Mouse (Mus musculus): Measurements from ENCODE around the gene Irgm2.
"Not testable (repeated sequence)": the region's sequence is repeated elsewhere in the genome, so short reads cannot be mapped to it uniquely, and the experiment has no call there.

Gene Irgm2

DNA sequence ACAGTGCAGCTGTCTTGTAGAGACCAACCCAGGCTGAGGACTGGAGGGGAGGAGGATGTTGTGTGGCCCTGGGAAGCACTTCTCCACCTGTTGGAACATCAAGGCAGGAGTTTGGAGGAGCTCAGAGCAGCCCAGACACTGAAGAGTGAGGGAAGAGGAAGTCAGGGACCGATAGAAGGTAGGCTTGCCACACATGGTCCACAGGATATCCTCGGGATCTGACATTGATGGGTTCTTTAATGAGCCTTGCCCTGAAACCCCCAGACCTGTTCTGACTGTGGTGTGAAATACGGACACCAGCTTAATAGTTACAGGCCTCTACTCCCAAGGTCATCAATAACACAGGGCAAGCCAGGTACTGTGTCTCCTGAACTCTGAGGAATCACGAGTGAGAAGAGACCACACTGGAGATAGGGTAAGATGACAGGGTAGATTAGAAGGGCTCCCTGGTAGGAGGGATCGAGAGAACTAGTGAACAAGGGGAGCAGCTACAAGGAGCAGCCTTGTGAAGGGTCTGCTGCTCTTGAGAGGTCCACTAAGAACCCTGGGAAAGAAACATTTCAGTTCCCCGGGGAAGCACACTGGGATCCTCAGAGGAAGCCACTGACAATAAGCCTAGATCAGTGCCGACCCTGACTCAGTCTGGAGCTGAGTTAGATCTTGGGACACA, 14.4 kb downstream of the Irgm2 start:
- DNase-seq (ENCODE audit: low spot score in 2 of 2): no peak

DNA sequence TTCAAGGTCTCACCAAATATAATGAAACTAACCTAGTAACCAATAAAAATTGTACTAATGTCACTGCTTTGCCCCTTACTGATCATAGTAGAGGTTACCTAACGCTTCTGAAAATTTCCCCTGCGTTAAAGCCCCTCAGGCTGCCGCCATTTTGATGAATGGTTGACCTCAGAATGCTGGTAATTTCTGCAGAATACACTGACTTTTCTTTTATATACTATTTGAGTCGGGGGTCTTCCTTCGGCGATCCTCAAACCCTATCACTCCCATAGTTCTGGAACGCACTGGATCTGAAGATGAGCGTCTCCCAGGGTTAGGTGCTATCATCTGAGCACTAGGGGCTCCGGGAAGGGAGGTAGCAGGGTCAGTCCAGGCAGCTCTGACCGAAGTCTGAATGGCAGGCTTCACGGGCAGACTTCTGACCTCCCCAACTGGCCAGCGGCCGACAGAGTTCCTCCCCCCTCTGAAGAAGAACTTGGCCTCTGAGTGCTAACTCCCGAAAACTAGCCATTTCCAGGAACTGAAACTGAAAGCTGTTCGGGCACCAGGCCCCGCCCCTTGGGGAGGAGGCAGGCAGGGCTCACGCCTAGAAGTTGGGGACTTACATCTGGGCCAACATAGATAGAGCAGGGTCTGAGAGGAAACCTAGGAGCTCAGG, 15.1 kb downstream of the Irgm2 start:
- peak; percentile 93 to 95 for DNase-seq (ENCODE audit: low spot score in 2 of 2)

DNA sequence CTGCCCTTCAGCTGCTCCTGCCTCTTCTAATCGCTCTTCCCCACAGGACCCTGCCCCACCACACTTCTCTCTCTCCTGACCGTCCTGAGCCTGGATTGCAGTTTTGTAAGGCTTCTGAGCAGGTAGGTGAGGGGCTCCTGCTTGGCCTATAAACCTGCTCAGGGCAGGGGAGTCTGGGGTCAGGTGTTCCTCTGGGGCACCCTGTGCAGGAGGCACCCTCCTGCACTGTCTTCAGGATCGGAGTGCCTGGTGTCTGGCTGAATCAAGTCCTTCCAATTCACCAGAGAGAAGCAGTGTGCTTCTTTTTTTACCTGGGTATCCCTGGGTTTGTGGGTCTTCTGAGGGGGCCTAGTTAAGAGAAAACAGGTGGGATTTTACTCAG, 15.6 kb downstream of the Irgm2 start:
- DNase-seq (ENCODE audit: low spot score in 2 of 2): not testable (repeated sequence)

DNA sequence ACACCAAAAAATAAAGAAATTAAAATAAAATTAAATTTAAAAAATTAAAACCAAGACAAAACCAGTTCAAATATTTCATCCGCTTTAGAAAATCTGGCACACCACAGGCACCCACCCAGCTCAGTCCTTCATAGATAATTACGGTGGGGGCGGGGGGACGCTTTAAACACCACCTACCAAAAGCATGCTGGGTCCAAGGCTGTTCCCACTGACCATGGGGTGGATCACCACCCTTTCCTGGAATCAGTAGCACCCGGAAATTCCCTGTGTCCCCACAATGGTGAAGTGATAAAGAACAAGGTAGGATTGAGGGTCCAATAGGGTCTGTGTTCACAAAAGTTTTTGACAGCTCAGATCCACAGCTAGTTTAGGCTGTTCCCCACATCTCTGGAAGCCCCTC, 16.4 kb downstream of the Irgm2 start:
- no peak for DNase-seq (ENCODE audit: low spot score in 2 of 2)

DNA sequence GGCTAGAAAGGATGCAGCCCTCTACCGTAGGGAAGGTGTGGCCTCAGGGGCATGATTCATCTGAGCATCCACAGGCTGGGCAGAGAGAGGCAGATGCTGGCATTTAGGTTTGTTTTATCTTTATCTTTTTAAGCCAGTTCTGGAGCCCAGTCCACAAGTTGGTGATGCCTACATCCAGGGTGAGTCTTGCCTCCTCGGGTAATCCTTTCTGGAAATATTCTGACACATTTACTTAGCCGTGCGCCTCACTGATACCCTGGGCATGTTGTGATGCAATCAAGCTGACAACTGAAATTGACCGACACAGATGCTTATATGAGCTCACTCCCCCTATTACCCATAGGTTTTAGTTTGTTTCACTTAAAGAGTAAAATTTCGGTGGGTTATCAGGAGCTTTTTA, 17.4 kb downstream of the Irgm2 start:
- DNase-seq (ENCODE audit: low spot score in 2 of 2): no peak

DNA sequence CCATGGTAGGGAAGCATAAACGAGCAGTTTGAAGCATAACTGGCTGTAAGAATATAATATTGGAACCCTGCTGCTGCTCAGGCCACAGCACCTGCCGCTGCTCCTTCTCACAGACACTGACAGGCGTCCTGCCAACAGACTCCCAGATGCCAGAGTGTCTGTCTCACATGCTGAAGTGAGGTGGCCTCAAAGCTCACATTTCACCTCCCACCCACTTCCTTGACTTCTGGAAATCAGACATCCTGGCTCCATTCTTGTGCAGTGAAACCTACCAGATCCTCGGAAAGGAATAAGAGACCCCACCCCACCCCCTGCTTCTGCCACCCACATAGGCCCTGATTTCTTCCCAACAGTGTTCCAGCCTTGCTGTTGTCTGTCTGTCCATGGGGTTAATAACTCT, 24.3 kb downstream of the Irgm2 start:
- no peak for DNase-seq (ENCODE audit: low spot score in 2 of 2)

DNA sequence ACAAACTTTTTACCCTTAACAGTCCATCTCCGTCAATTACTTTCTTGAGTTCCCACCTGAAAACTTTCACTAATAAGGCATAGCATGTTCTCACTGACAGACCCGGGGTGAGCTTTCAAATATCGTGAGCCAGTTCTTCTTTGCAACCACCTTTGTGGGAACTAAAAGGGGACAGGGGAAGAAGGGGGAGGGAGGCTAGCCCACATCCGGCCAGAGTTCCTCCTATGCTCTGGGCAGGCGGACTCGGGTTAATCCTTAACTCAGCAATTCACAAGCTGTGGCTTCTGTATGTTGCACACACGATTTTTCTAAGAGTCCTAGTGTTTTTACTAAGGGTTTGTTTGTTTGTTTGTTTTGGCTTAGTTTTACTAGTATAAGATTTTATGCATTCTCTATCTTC, 24.9 kb downstream of the Irgm2 start:
- peak; percentile 83 to 85 for DNase-seq (ENCODE audit: low spot score in 2 of 2)

DNA sequence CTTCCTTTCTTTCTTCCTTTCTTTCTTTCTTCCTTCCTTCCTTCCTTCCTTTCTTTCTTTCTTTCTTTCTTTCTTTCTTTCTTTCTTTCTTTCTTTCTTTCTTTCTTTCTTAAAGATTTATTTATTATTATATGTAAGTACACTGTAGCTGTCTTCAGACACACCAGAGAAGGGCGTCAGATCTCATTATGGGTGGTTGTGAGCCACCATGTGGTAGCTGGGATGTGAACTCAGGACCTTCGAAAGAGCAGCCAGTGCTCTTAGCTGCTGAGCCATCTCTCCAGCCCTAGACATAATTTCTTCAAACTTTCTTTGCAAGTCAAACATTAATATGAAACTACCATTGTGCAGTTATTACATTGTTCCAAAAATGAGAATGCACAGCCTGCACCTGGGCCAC, 25.5 kb downstream of the Irgm2 start:
- DNase-seq (ENCODE audit: low spot score in 2 of 2): not testable (repeated sequence)

DNA sequence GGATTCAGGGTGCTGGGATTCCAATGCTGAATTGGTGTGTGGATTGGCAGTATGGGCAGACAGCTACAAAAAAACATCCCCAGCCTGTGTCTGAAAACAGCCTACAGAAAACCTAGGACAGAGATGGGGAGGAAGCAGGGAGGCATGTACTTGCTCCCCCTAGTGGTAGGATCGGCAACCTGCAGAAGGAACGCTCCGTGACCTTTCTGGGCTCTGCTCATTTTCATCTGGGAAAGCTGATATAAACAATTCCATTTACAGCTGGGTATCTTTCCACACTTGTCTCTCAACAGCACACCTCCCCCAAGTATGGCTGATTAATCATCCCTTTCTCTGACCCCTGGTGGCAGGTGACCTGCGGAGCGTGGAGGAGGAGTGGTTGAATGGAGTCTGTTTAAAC, 26.2 kb downstream of the Irgm2 start:
- DNase-seq (ENCODE audit: low spot score in 2 of 2): peak; percentile 55 to 62

DNA sequence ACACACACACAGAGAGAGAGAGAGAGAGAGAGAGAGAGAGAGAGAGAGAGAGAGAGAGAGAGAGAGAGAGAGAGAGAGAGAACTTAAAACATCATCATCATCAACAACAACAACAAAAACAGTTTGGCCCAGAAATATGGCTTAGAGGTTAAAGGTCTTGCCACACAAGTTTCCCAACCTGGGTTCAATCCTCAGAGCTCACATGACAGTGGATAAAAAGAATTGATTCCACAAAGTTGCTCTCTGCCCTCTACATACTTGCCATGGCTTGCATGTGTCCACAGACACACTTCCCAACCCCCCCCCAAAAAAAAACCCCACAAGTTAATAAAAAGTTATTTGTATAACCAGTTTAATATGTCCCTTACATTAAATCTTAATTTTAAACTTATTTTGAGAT, 27.0 kb downstream of the Irgm2 start:
- no peak for DNase-seq (ENCODE audit: low spot score in 2 of 2)

DNA sequence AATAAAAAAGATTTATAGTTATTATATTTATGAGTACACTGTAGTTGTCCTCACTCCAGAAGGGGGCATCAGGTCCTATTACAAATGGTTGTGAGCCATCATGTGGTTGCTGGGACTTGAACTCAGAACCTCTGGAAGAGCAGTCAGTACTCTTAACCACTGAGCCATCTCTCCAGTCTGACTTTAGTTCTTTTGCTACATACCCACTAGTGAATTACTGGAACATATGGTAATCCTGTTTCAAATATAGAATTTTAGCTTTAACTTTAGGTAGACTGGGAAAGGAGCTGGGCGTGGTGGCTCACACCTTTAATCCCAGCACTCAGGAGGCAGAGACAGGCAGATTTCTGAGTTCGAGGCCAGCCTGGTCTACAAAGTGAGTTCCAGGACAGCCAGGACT, 28.6 kb downstream of the Irgm2 start:
- DNase-seq (ENCODE audit: low spot score in 2 of 2): not testable (repeated sequence)

DNA sequence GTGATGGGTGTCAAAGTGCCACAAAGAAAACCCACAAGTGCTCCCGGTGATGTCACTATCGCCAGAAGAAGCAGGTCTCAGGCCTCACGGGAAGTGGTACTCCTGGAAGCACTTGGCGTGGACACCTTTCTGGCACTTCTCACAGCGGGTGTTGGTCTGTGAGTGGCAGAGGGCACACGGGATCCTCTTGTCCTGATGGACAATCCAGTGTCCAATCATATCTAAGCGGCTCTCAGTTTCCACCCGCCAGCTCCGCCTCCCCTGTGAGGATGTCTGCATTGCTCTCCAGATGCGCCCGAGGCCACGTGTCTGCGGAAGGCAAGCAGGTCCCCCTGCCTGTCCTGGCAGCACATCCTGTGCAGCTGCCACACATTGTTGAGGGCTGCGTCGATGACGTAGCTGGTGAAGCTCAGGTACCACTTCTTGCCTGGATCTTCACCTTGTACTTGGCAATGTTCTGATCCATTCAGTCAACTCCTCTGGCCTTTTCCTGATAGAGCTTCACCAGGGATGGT, 31.0 kb downstream of the Irgm2 start:
- DNase-seq (ENCODE audit: low spot score in 2 of 2): no peak

DNA sequence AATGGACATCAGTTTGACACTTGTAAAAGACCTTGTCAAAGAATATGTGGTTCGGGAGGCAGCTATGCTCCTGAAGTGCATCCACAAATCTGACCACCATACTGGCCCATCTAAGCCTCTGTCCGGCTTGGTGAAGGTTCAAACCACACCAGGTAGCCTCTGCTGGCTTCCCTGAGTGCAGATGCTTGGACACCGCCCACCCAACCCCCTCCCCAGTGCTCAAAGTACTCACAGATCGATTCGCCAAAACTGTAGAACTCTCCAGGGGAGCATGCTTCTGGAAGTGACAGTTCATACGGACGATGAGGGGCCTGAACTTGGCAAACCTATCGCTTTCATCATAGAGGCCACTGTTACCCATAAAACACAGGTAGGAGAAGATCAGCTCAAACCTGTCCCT, 31.7 kb downstream of the Irgm2 start:
- no peak for DNase-seq (ENCODE audit: low spot score in 2 of 2)

DNA sequence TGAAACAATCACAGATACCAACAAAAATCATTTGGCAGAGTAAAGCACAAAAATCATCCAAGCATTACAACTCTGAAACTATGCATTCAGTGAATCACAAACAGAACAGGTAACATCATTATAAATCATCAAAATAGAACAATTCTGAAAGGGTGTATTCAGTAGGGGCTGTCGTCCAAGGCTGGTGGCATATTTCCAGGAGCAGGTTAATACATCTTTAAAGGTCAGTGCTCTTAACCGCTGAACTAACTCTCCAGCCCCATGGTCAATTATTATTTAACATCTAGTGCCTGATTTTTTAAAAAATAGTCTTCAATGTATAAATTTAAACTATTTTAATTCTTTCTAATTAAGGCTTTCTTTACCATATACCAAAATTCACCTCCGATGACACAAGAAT, 35.1 kb downstream of the Irgm2 start:
- DNase-seq (ENCODE audit: low spot score in 2 of 2): not testable (repeated sequence)

DNA sequence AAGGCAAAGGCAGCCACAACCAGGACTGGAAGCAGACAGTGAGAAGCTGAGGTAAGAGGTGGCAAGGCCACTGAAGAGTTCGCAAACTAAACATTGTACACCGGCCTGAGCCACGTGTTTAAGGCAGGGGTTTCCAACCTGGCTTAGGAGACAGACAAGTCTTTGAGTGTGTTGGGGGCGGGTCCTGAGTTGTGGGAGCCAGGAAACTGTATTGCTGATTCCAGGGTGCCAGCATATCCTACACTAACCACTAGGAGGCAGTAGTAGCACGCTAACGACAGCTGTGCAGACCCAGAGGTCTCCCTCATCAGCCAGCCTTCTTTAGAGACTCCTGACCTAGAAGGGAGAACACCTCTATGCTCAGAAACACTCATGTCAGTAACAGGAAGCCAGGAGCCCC, 35.7 kb downstream of the Irgm2 start:
- peak in 1 of 2 experiments; percentile 32 for DNase-seq (ENCODE audit: low spot score in 2 of 2)

DNA sequence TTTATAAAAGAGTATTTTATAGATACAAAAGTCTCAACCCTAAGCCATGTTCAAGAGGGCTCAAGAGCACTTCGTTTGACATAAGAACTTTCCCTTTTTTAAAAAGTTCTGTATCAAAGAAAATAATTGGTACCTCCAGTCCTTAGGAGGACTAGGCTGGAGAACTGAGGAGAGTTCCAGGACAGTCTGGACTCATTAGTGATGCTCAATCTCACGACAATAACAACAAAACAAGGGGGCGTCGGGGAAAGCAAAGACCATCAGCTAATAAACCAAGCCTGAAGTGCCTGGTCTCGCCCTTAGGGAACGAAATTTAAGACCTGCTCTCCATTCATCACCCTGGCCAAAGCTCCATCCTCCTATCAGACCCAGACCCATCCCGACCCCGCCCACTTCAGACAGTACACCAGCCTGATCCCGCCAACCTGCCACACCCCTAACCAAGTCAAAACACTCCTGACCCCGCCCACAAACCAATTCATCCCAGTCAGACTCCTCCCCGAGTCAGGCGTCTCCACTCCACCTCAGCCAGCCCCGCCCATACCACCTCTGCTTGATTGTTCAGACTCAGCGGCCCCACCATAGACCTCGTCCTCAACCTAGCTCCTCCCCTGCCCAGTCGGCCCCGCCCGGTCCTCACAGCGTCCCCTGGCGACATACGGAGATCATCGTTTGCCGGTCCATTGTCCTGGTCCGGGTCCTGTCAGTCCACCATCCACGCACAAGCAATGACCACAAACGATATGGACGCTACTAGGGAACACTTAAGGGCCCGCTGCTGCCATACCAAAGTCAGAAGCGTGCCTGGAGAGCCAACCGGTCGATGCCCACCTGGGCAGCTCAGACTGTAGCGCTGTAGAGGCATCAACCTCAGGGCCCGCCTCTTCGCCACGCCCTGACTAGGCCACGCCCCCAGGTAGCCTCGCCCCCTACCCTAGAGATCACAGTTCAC, 39.7 kb downstream of the Irgm2 start:
- DNase-seq (ENCODE audit: low spot score in 2 of 2): peak; percentile 63 to 69

DNA sequence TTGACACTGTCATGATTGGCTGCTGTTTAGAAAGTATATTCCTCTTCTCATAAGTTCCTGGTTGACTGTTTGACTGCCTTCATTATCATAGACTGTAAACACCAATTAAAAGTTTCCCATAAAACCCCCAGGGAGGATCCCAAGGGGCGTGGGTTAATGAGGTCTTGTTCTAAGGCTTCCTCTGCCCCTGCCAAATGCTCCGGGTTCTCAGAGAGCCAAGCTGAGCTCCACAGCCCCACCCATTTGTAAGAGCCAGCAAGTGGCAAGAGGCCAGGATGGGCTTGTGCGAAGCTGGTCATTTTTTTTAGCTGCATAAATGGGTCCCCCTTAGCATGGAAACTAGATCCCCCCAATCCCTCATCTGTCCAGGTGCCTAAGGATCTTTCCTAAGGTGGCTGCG, 47.9 kb downstream of the Irgm2 start:
- no peak for DNase-seq (ENCODE audit: low spot score in 2 of 2)

DNA sequence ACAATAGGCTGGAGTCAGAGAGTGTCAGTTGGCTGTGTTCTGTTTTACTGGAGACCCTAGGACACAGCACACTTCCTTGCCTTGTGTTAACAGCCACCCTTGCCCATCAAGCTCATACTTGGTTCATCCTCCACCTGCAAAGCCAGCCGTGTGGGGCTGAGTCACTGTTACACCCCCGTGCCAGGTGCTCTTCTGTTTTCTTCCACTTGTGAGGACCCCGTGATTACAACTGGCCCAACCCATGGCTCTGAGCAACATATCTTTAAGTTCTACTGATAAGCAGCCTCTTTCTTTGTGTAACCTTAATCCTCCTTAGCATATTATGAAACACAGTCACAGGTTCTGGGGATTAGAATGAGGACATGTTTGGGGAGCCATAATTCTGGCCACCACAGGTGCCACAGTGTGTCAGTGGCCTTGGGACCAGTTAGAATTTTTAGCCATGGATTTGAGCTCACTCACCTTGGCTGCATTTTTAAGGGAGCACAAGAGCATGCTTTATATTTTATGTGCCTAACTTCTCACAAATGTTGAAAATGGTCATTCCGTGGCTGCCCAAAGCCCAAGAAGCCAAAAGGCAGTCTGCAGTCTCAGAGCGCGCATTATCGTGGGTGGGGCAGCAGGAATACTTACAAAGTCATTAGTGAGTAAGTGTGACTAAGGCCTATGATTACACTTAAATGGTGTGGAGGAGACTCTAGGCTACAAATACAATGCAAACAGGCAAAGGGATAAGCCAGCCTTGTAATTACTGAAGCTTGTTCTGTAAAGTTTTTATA, 50.0 kb downstream of the Irgm2 start:
- DNase-seq (ENCODE audit: low spot score in 2 of 2): no peak

DNA sequence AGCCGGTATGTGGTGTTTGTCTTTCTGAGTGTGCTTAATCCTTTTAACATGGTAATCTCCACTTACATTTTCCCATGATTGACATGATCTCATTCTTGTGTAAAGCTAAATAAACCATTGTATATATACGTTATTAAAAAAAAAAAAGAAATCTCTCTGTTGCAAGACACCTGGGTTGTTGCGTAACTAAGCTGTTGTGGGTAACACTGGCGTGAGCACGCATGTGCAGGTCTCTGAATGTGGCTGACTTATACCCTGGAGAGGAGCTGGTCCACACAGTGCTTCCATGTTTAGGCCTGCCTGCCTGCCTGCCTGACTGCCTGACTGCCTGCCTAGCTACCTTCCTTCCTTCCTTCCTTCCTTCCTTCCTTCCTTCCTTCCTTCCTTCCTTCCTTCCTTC, 51.1 kb downstream of the Irgm2 start:
- no peak for DNase-seq (ENCODE audit: low spot score in 2 of 2)

DNA sequence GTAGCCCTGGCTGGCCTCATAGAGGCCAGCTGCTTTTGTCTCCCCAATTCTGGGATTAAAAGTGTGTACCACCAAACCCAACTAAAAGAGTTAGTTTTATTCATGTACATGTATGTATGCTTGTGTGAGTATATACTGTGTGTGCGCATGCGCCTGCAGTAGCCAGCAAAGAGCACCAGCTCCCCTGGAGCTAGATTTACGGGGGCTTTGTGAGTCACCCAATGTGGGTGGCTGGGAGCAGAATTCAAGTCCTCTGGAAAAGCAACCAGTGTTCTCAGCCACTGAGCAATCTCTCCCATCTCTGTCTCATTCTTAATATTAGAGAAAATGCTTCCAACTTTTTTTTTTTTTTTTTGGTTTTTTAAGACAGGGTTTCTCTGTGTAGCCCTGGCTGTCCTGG, 55.0 kb downstream of the Irgm2 start:
- no peak for DNase-seq (ENCODE audit: low spot score in 2 of 2)

DNA sequence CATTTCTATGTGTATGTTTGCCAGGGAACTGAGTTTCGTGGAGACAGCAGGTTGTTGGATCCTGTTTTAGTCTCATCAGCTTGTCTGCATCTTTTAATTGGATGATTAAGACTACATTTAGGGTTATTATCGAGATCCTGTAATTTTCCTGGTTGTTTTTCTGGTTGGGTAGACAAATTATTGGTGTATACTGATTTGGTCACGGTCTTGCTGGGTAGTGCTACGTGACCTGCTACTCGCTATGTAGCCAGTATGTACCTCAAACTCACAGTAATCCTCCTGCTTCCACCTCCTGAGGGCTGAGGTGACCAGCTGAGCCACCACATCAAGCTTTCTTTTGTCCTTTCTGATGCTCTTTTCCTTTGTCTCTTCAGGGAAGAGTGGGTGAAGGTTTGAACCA, 58.4 kb downstream of the Irgm2 start:
- DNase-seq (ENCODE audit: low spot score in 2 of 2): no peak

DNA sequence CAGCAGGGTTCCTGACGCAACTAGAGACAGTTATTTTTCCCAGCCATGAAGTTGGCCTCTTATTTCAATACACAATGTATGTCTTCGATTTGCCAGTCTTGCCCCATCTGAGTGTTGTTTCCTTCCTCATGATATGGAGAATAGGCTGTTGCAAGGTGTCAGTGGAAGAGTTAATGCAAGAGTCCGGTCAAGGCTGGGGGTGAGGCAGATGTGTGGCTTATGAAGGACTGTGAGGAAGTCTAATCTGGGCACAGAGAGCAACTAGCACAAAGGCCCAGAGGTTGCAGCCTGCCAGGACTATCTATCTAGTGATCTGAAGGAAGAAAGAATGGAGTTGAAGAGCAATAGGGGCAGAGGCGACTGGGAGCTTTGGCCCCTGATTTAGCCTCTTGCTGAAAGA, 60.7 kb downstream of the Irgm2 start:
- DNase-seq (ENCODE audit: low spot score in 2 of 2): no peak

Data from spleen, postnatal 36 days (tissue).